Mouse (Mus musculus): ENCODE data around the gene Smr3a.

DNA sequence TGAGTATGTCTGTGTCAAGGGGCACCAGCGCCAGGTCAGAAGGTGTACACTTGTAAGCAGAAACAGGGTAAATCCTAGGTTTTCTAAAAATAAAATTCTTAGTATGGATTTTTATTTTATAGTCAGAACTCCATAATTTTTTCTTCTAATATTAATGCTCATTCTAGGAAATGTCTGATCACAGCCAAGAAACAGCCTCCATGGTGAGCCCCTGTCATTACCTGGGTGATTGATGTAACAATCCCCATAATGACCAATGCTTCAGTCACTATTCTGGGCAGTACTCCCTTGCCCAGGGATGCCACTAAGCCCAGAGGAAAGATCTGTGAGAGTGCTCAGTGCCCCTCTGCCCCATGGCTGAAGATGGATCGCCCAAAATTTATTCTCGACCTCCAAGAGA is 23.2 kb upstream of the Smr3a start, which contains the start of gene Cabs1:
- TF ChIP-seq CTCF (IDR thresholded peaks at IDR 0.05; ENCODE audit: borderline replicate concordance, extremely low read depth, insufficient read depth, insufficient read length) (no peak), POLR2A (IDR thresholded peaks at IDR 0.05; ENCODE audit: borderline replicate concordance, extremely low read depth, insufficient read depth, insufficient read length, poor library complexity, severe bottlenecking) (no peak)

All from brain, embryonic 14.5 days (tissue).